Mouse (Mus musculus): ENCODE results near the gene Olfr619.

Olfr619 gene

DNA sequence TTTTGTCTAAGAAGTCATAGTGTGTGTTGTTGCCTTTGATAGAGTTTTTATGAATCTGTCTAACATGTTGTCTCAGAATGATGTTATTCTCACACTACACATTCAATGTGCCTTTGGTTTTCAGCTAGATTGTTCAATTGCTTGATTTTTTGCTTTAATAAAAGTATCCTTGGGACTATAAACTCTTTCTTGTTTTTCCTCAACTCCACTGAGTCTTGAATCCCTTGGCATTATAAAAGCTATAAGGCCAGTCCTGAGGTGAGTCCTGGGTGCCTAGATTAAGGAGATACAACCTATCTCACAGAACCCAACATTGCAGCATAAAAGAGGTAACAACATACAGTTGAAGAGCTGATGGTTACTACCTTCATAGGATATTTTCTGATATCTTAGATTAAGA is at the start of gene Olfr619:
Olfr619 (plus strand) TSS at position 301 of the 400 bp plus-strand sequence.
- no peak for DNase-seq (ENCODE audit: low spot score)

DNA sequence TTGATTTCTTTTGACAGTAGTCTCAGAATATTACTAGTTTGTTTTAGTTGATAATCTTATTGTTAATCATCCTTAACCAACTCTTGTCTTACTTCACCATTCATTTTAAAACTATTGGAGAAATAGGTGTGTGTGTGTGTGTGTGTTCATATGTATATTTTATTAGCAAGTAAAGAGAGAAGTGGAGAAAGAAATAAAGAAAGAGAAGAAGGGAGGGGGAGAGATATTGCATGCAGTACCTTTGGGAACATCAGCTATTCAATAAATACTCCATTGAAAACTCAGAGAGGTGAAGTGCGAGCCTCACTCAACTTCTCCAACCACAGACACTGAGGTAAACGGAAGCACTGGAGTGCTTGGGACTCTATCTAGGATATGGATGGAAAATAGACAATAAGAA is 44.6 kb upstream of the Olfr619 start, which contains the start of gene Olfr615:
Olfr615 (plus strand) TSS at position 301 of the 400 bp plus-strand sequence.
- no peak for DNase-seq (ENCODE audit: low spot score)

DNA sequence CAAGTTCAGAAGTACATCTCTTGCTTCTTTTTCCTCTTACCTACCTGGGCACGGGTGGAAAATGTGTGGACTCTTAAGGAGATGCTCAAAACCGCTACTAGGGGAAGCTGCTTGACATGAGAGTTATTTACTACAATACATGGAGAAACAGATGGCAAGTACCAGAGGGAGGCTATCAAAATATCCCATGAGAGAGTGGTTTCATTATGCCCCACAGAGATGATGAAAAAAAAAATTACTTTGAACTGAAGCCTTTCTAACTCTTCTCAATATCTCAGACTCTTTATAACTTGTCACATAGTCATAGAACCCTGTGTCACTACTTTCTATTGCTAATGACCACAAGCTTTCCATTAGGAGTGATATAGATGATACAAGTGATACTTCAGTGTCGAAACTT is 31.3 kb upstream of the Olfr619 start, which contains the start of gene Olfr616:
Olfr616 (minus strand) TSS at position 101 of the 400 bp plus-strand sequence.
- DNase-seq (ENCODE audit: low spot score), result no peak

DNA sequence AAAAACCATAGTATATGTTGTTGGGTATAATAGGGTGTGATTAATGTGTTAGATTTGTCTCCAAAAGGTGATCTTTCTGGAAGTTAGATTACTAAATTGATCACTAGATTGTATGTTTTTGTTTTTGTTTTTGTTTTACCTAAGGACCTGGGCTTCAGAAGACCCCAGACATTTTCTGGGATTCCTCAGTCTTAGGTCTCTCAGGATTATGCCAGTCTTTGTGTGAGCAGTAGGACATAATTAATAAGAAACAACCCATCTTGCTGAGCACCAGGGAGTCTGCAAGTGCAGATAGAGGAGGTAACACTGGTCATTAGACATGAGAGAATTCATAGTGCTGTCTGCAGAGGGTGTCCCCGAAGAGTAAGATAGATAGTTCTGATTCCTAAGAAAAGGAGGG is 27.6 kb upstream of the Olfr619 start, which contains the start of gene Olfr617:
Olfr617 (plus strand) TSS at position 301 of the 400 bp plus-strand sequence.
- no peak for DNase-seq (ENCODE audit: low spot score)

DNA sequence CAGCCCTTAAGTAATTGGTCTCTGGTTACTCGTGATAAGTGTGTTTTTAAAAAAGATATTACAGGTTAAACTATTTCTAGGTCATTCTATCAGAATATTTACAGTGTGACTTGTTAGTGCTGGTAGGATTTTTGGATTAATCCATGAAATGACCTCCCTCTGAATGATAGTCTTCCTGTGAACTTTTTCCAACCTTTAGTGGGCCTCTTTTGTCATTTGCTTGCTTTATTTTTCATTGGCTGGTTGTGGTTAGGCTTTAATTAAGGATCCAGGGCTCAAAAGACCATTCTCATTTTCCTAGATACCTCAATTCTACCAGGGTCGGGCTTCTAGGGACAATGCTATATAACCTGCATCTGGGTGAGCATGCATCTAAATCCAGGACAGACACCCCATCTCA is 10.6 kb upstream of the Olfr619 start, which contains the start of gene Olfr618:
Olfr618 (plus strand) TSS at position 301 of the 400 bp plus-strand sequence.
- DNase-seq (ENCODE audit: low spot score), result no peak

DNA sequence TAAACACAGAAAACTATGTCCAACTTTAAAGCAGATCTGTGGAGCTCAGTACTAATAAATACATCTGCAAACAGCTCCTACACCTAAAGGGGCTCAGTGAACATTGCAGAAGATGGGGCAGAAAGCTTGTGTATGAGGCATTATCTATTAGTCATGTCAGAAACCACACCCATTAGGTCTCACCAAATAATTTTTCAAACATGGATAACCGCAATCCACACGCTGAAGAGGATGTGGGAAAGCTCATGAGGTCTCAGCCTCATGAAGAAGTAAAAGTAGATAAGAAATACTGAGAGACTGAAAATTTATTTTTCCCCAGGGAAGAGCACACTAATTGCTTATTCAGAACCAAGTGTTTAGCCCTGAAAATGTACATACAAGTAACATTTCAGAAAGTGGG is 7.0 kb downstream of the Olfr619 start:
- DNase-seq (ENCODE audit: low spot score), result no peak

DNA sequence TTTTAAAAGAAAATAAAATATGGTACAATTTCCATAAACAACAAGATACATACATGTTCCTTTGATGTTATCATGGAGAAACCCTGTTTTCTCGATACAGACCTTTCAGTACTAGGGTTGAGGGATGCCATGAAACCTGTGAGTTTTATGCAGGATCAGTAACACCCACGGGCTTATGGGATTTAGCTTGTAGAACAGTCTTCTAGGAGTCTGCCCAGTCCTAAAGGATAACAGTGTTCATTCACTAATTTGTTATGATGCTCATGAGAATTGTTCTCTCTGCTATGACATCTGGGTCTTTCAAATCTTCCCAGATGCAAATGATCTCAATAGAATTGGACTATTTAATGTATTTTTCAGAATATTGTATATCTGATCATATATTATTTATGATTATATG is 12.1 kb downstream of the Olfr619 start, which contains the start of gene Olfr620:
Olfr620 (minus strand) TSS at position 101 of the 400 bp plus-strand sequence.
- DNase-seq (ENCODE audit: low spot score), result no peak

DNA sequence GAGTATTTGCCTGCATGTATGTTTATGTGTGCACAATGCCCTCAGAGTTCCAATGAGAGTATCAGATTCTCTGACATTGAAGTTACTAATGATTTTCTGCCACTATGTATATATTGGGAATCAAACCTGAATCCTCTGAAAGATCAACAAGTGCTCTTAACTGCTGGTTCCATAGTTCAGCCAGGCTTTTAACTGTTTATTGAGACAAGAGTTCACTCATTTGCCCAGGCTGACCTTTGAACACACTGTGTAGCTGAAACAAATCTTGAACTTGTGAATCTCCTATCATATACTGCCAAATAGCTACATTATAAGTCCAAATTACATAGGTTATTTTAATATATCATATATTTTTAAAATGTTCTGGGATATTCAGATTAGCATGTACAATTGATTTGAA is 36.4 kb downstream of the Olfr619 start:
- no peak for DNase-seq (ENCODE audit: low spot score)

DNA sequence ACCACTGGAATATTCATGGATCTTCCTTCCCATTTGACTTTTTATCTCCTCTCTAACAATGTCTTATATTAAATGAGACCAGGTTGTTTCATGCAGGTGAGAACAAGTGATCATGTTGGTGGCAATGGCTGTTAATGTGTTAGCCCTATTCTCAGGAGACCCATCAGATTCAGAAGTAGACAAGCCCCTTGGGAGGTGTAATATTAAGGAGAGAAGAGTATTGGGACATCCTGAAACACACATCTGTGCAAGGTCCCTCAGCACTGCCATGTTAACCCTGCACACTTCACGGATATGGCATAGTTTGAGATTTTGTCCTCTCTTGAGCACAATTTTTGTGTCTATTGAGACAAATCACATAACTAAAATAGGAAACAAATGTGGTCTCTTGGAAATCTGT is 42.2 kb downstream of the Olfr619 start, which contains the start of gene Olfr622:
Olfr622 (minus strand) TSS at position 101 of the 400 bp plus-strand sequence.
- no peak for DNase-seq (ENCODE audit: low spot score)

DNA sequence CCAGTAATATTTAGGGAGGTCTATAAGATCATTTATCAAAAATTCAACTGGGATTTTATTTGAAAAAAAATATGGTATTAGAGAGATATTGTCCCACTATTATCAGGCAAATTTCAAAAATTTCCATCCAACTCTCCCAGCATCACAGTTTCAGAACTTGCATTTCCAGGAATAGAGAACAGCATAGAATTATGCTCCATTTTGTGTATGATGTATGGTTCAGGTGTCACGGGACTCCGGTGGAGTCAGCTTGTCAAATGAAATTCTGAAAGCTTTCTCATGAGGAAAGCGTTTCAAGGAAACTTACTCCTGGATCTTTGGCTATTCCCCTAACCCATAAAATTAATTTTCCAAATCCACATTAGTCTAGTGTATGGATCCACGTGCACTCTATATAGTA is 43.7 kb downstream of the Olfr619 start:
- DNase-seq (ENCODE audit: low spot score), result no peak
